Mouse (Mus musculus) embryonic facial prominence, embryonic 14.5 days (tissue): ENCODE data around the gene Mcrs1. TPM values are rescaled to one million over a fixed set of nuclear protein-coding genes. Genes with fewer than 3 reads are reported as not detected.
A peak's percentile ranks its signal among the peaks of the same experiment; 100 is the strongest.
"Not testable (repeated sequence)": the region's sequence is repeated elsewhere in the genome, so short reads cannot be mapped to it uniquely, and the experiment has no call there.

Experiments
- ATAC-seq: fragments of 200-750 bp; cut with Nextera tagmentation; 2 replicates; pipeline ENCODE4 v1.8.0; 2017; ENCODE audit warnings: low read depth, moderate number of reproducible peaks, moderate TSS enrichment
- DNase-seq: peaks from one replicate; pipeline ENCODE4 v3.0.0-alpha.2; 2015; ENCODE audit warnings: low spot score
- H3K27ac ChIP-seq: fragments of 300-500 bp; sonication (generic); replicated peaks from 2 replicates; pipeline ENCODE4 v1.5.1; 2014; ENCODE audit warnings: low read depth, mild to moderate bottlenecking, low read length, moderate library complexity
- H3K27me3 ChIP-seq: fragments of 300-500 bp; sonication (generic); replicated peaks from 2 replicates; pipeline ENCODE4 v1.6.1; 2014; ENCODE audit warnings: low read length; ENCODE audit not compliant: control insufficient read depth, insufficient read depth
- H3K36me3 ChIP-seq: fragments of 300-500 bp; sonication (generic); 2 replicates; pipeline ENCODE4 v1.6.1; 2014; ENCODE audit warnings: low read length, mixed read lengths; ENCODE audit not compliant: control insufficient read depth, insufficient read depth
- H3K4me1 ChIP-seq: fragments of 300-500 bp; sonication (generic); 2 replicates; pipeline ENCODE4 v1.6.1; 2014; ENCODE audit warnings: antibody characterized with exemption, low read length; ENCODE audit not compliant: control insufficient read depth, insufficient read depth
- H3K4me2 ChIP-seq: fragments of 300-500 bp; sonication (generic); 2 replicates; pipeline ENCODE4 v1.6.1; 2014; ENCODE audit warnings: low read depth, mild to moderate bottlenecking, low read length, moderate library complexity, mixed read lengths
- H3K4me3 ChIP-seq: fragments of 300-500 bp; sonication (generic); 2 replicates; pipeline ENCODE4 v1.5.1; 2014; ENCODE audit warnings: low read depth, mild to moderate bottlenecking, low read length
- H3K9ac ChIP-seq: fragments of 300-500 bp; sonication (generic); 2 replicates; pipeline ENCODE4 v1.6.1; 2014; ENCODE audit warnings: low read depth, mild to moderate bottlenecking, low read length, moderate library complexity, mixed read lengths
- H3K9me3 ChIP-seq: fragments of 300-500 bp; sonication (generic); 2 replicates; pipeline ENCODE4 v1.6.1; 2016; ENCODE audit warnings: low read length; ENCODE audit not compliant: control insufficient read depth
- WGBS: fragments of 180-500 bp; shearing (Covaris S2); extraction: QIAGEN DNeasy Blood & Tissue Kit; methylation state at CpG from one replicate; pipeline ENCODE4 v1.1.7; 2014; 5-methylcytosine and 5-hydroxymethylcytosine counted together
- polyA plus RNA-seq: library from polyadenylated mRNA; unstranded; fragments of >200 nt; fragmentation: Nextera tagmentation; extraction: Ambion mirVana; gene quantifications from 2 replicates; pipeline ENCODE4 v1.2.1, GENCODE M21; 2014

The Mcrs1 gene
- polyA plus RNA-seq, 1 experiment from 2014 or later = 115 TPM

GRCm38 (mm10) chr15:99254477-99255005 lies 2.8 kb upstream of the Mcrs1 start:
- WGBS = 90% methylated on average over 2 of the region's 2 CpGs
- no peaks in the 10 kb centered on the region for H3K4me1 ChIP-seq
- no peak for ATAC-seq

GRCm38 (mm10) chr15:99253772-99254171 lies 2.0 kb upstream of the Mcrs1 start:
- Histone ChIP-seq H3K36me3 (peaks cover 11% of the 10 kb centered on the region; the same call in 1 of the 2 replicates), H3K9me3 (no peaks in the 10 kb centered on the region), H3K27me3 (no peaks in the 10 kb centered on the region), H3K4me3 (no peak overlapping the region), H3K27ac (no peak overlapping the region; the same call in 1 of the 2 replicates), H3K4me2 (no peak overlapping the region; the same call in 1 of the 2 replicates), H3K4me1 (no peaks in the 10 kb centered on the region), H3K9ac (no peak overlapping the region)
- 87% methylated on average over 6 of the region's 6 CpGs for WGBS
- ATAC-seq (no peak), DNase-seq (no peak)

More at GRCm38 (mm10) chr15:99254477-99255005, 2.8 kb upstream of the Mcrs1 start:
- Histone ChIP-seq H3K27ac (no peak overlapping the region), H3K4me3 (no peak overlapping the region), H3K9ac (no peak overlapping the region), H3K9me3 (no peaks in the 10 kb centered on the region), H3K36me3 (0 out of 2 replicates have a peak, but pooled peaks cover 5% of the 10 kb centered on the region), H3K27me3 (no peaks in the 10 kb centered on the region), H3K4me2 (no peak overlapping the region)
- no peak for DNase-seq

GRCm38 (mm10) chr15:99253175-99253479 lies 1.4 kb upstream of the Mcrs1 start:
- H3K4me3 ChIP-seq, H3K27me3 ChIP-seq, H3K9ac ChIP-seq, H3K9me3 ChIP-seq, H3K4me1 ChIP-seq, ATAC-seq, DNase-seq: not testable (repeated sequence)
- Histone ChIP-seq H3K27ac (peak overlapping the region; percentile 96), H3K36me3 (peaks cover 18% of the 10 kb centered on the region; the same call in 1 of the 2 replicates), H3K4me2 (peak overlapping the region; percentile 68)
- 43% methylated on average over 2 of the region's 2 CpGs for WGBS

- Histone ChIP-seq H3K4me3 (peak overlapping the region; percentile 50), H3K4me2 (peak overlapping the region; percentile 68), H3K36me3 (peaks cover 23% of the 10 kb centered on the region), H3K27ac (peak overlapping the region; percentile 96), H3K27me3 (no peaks in the 10 kb centered on the region), H3K9ac (peak overlapping the region; percentile 71), H3K9me3 (no peaks in the 10 kb centered on the region), H3K4me1 (no peaks in the 10 kb centered on the region)
- DNase-seq (peak; percentile 88), ATAC-seq (peak; percentile 66)
- 4% methylated on average over 22 of the region's 22 CpGs for WGBS
Measured at GRCm38 (mm10) chr15:99252381-99253174, 817 bp upstream of the Mcrs1 start.

- not testable (repeated sequence) for H3K27ac ChIP-seq, H3K9me3 ChIP-seq, H3K4me1 ChIP-seq, H3K27me3 ChIP-seq
- peak; percentile 5; the same call in 1 of the 2 replicates for ATAC-seq
- WGBS = under 1% methylated on average over 14 of the region's 15 CpGs
- peak overlapping the region; percentile 68 for H3K4me2 ChIP-seq
- H3K9ac ChIP-seq = peak overlapping the region; percentile 71
- H3K4me3 ChIP-seq = peak overlapping the region; percentile 50
- peak; percentile 8 for DNase-seq
- peaks cover 38% of the 10 kb centered on the region for H3K36me3 ChIP-seq
Measured at GRCm38 (mm10) chr15:99251111-99251510, 650 bp downstream of the Mcrs1 start.

GRCm38 (mm10) chr15:99249938-99250337 lies 1.8 kb downstream of the Mcrs1 start:
- Histone ChIP-seq H3K9me3 (no peaks in the 10 kb centered on the region), H3K9ac (no peak overlapping the region), H3K4me3 (no peak overlapping the region), H3K27ac (no peak overlapping the region), H3K27me3 (no peaks in the 10 kb centered on the region), H3K4me2 (no peak overlapping the region), H3K36me3 (peaks cover 48% of the 10 kb centered on the region), H3K4me1 (no peaks in the 10 kb centered on the region)
- 93% methylated on average over 7 of the region's 11 CpGs for WGBS
- no peak for DNase-seq
- ATAC-seq = no peak

GRCm38 (mm10) chr15:99248972-99249371 lies 2.8 kb downstream of the Mcrs1 start:
- Histone ChIP-seq H3K4me1 (no peaks in the 10 kb centered on the region), H3K4me2 (no peak overlapping the region), H3K36me3 (peaks cover 57% of the 10 kb centered on the region), H3K4me3 (no peak overlapping the region), H3K9ac (0 out of 2 replicates have a peak overlapping the region, but pooled peaks have one; percentile 14), H3K9me3 (no peaks in the 10 kb centered on the region), H3K27me3 (no peaks in the 10 kb centered on the region), H3K27ac (no peak overlapping the region)
- DNase-seq = peak; percentile 15
- ATAC-seq = no peak
- WGBS = 81% methylated on average over 9 of the region's 9 CpGs

- H3K4me3 ChIP-seq, H3K4me1 ChIP-seq, H3K27me3 ChIP-seq, ATAC-seq, H3K9me3 ChIP-seq, H3K27ac ChIP-seq, H3K9ac ChIP-seq, H3K4me2 ChIP-seq, DNase-seq: not testable (repeated sequence)
- WGBS = 79% methylated on average over 6 of the region's 6 CpGs
- peaks cover 78% of the 10 kb centered on the region for H3K36me3 ChIP-seq
Measured at GRCm38 (mm10) chr15:99246736-99247135, 5.0 kb downstream of the Mcrs1 start.
